Mouse (Mus musculus) ES-E14 (cell line): ENCODE results near the gene Cox7b2. TPM values are rescaled to one million over a fixed set of nuclear protein-coding genes. Genes with fewer than 3 reads are reported as not detected.

Experiments used
- DNase-seq: peaks from one replicate; pipeline ENCODE4 v3.0.0-alpha.2; 2013; ENCODE audit warnings: low read depth, low spot score
- H3K27ac ChIP-seq: 2 replicates; pipeline ENCODE4 v1.5.1; 2012; ENCODE audit warnings: low read depth, mild to moderate bottlenecking, low read length, moderate library complexity, mixed read lengths; ENCODE audit not compliant: poor library complexity, insufficient read depth, severe bottlenecking
- H3K36me3 ChIP-seq: 2 replicates; pipeline ENCODE4 v1.6.1; 2012; ENCODE audit warnings: mild to moderate bottlenecking, low read length, moderate library complexity, mixed read lengths; ENCODE audit not compliant: control insufficient read depth, poor library complexity, insufficient read depth, severe bottlenecking
- H3K4me1 ChIP-seq, 2 experiments: fragments of 150-350 bp in 1 of 2; sonication (generic) in 1 of 2; 2 replicates each; pipeline ENCODE4 v1.6.1; 2012; ENCODE audit warnings: low read length in 2 of 2, mild to moderate bottlenecking in 1 of 2, mixed read lengths in 1 of 2; ENCODE audit not compliant: control insufficient read depth in 2 of 2, insufficient read depth in 2 of 2, poor library complexity in 1 of 2
- H3K4me3 ChIP-seq, 2 experiments: fragments of 150-350 bp in 1 of 2; sonication (generic) in 1 of 2; 2 replicates each; pipeline ENCODE4 v1.5.1; 2012; ENCODE audit warnings: low read length in 2 of 2, low read depth in 1 of 2, mild to moderate bottlenecking in 1 of 2, mixed read lengths in 1 of 2; ENCODE audit not compliant: insufficient read depth in 1 of 2, poor library complexity in 1 of 2, severe bottlenecking in 1 of 2
- H3K9ac ChIP-seq: 2 replicates; pipeline ENCODE4 v1.6.1; 2012; ENCODE audit warnings: low read depth, mild to moderate bottlenecking, low read length, mixed read lengths; ENCODE audit not compliant: poor library complexity, insufficient read depth, severe bottlenecking
- H3K9me3 ChIP-seq: fragments of 150-350 bp; sonication (generic); 2 replicates; pipeline ENCODE4 v1.6.1; 2012; ENCODE audit warnings: low read depth, mild to moderate bottlenecking, low read length; ENCODE audit not compliant: control insufficient read depth, insufficient read depth
- CHD2 ChIP-seq: IDR thresholded peaks from 2 replicates; pipeline ENCODE4 v1.6.1; 2014; ENCODE audit warnings: mild to moderate bottlenecking, low read depth, low read length, inconsistent platforms
- HCFC1 ChIP-seq: IDR thresholded peaks from 2 replicates; pipeline ENCODE4 v1.6.1; 2012; ENCODE audit warnings: low read length, inconsistent platforms, borderline replicate concordance; ENCODE audit not compliant: insufficient read depth
- MAFK ChIP-seq: IDR thresholded peaks from 2 replicates; pipeline ENCODE4 v1.6.1; 2014; ENCODE audit warnings: mild to moderate bottlenecking, low read depth, low read length, inconsistent platforms; ENCODE audit not compliant: insufficient read depth
- ZC3H11A ChIP-seq: IDR thresholded peaks from 2 replicates; pipeline ENCODE4 v1.6.1; 2012; ENCODE audit warnings: low read depth, mild to moderate bottlenecking, inconsistent platforms, low read length, borderline replicate concordance
- ZNF384 ChIP-seq: IDR thresholded peaks from 2 replicates; pipeline ENCODE4 v1.6.1; 2012; ENCODE audit warnings: low read depth, low read length, inconsistent platforms
- in situ Hi-C, 2 experiments: fragments of 600-800 bp; cut with MboI; formaldehyde crosslinking; loops; one replicate each; pipeline ENCODE4 v1.15.1; 2025; ENCODE audit warnings: low sequenced_read_pairs in 2 of 2, inconsistent platforms in 1 of 2; ENCODE audit not compliant: unreplicated experiment in 2 of 2
- total RNA-seq: library from RNA; depleted of rRNA; stranded (reverse); fragments of 300-350 nt; gene quantifications from 2 replicates; pipeline ENCODE4 v1.2.3, GENCODE M21; 2012; rRNA removed

The Cox7b2 gene
- total RNA-seq, 1 experiment, result 1.8 TPM

GRCm38 (mm10) chr5:71502058-71502678 is 45.8 kb downstream of the Cox7b2 start:
- H3K36me3 ChIP-seq, result no peaks in the 10 kb centered on the region
- no peak overlapping the region for H3K27ac ChIP-seq
- DNase-seq, result peak; percentile 47
- H3K4me1 ChIP-seq, result no peaks in the 10 kb centered on the region
- H3K9me3 ChIP-seq, result no peaks in the 10 kb centered on the region
- no peak for TF ChIP-seq ZNF384
- no peak for TF ChIP-seq ZC3H11A
- TF ChIP-seq MAFK, result no peak
- no peak for TF ChIP-seq CHD2
- TF ChIP-seq HCFC1, result no peak
- in situ Hi-C loops, result no loop called here
- no peak overlapping the region for H3K9ac ChIP-seq
- no peak overlapping the region for H3K4me3 ChIP-seq

- TF ChIP-seq HCFC1, result no peak
- no peak for TF ChIP-seq MAFK
- no peak for TF ChIP-seq ZNF384
- TF ChIP-seq CHD2, result no peak
- no peak for TF ChIP-seq ZC3H11A
- Histone ChIP-seq H3K9ac (no peak overlapping the region), H3K27ac (no peak overlapping the region), H3K36me3 (no peaks in the 10 kb centered on the region), H3K4me1 (no peaks in the 10 kb centered on the region), H3K4me3 (no peak overlapping the region), H3K9me3 (no peaks in the 10 kb centered on the region)
- DNase-seq, result no peak
- in situ Hi-C loops, result no loop called here
Observed at GRCm38 (mm10) chr5:71495621-71496020, 52.4 kb downstream of the Cox7b2 start.

GRCm38 (mm10) chr5:71456957-71457356 is 91.0 kb downstream of the Cox7b2 start:
- in situ Hi-C loops, result no loop called here
- Histone ChIP-seq H3K36me3 (no peaks in the 10 kb centered on the region), H3K9ac (no peak overlapping the region), H3K27ac (no peak overlapping the region), H3K4me1 (no peaks in the 10 kb centered on the region), H3K4me3 (no peak overlapping the region), H3K9me3 (no peaks in the 10 kb centered on the region)
- TF ChIP-seq CHD2, result no peak
- DNase-seq, result no peak

- H3K9me3 ChIP-seq, result no peaks in the 10 kb centered on the region
- H3K4me3 ChIP-seq, result no peak overlapping the region
- DNase-seq, result no peak
- TF ChIP-seq MAFK (no peak), ZC3H11A (no peak), ZNF384 (no peak), CHD2 (no peak), HCFC1 (no peak)
- no peaks in the 10 kb centered on the region for H3K4me1 ChIP-seq
- in situ Hi-C loops, result no loop called here
- no peaks in the 10 kb centered on the region for H3K36me3 ChIP-seq
- no peak overlapping the region for H3K9ac ChIP-seq
- H3K27ac ChIP-seq, result no peak overlapping the region
Observed at GRCm38 (mm10) chr5:71440174-71440573, 107.8 kb downstream of the Cox7b2 start.

Other genes starting within 250 kb of the Cox7b2 start
- gene Gabrb1, start 109.9 kb upstream of the Cox7b2 start, total RNA-seq, result 0.04 and 0.05 TPM in 2 replicates
- 0.53 and 0.76 TPM in 2 replicates for gene Gabra4, start 110.1 kb upstream of the Cox7b2 start, total RNA-seq